Mouse (Mus musculus): ENCODE measurements around the gene Tsc22d3. TPM values are rescaled to one million over a fixed set of nuclear protein-coding genes. Genes with fewer than 3 reads are reported as not detected.

Gene Tsc22d3
- polyA plus RNA-seq, 1 experiment from 2014 or later = 90.2 TPM

DNA sequence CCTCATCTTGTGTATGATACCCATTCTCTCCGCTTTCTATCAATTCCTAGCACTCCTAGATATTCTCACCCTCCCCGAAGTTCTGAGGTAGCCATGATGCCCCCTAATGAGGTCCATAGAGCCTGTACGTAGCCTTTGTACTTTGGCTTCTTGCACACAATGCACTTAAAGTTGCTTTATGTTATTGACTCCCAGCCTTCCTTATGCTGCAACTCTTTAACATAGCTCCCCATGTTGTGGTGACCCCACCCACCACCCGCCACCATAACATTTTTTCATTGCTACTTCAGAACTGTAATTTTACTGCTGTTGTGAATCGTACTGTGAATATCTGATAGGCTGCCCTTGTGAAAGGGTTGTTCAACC, 74.2 kb downstream of the Tsc22d3 start:
- WGBS = 88% methylated on average over 5 of the region's 5 CpGs
- H3K9ac ChIP-seq (ENCODE audit: low read depth, low read length) = no peak overlapping the region
- H3K27ac ChIP-seq (ENCODE audit: low read depth, low read length) = no peak overlapping the region
- no peak overlapping the region for H3K4me3 ChIP-seq (ENCODE audit: low read length)
- no peaks in the 10 kb centered on the region for H3K9me3 ChIP-seq (ENCODE audit: control insufficient read depth, low read length)
- no peak overlapping the region for H3K4me2 ChIP-seq (replicated peaks; ENCODE audit: low read depth, low read length)
- H3K36me3 ChIP-seq (ENCODE audit: control insufficient read depth, insufficient read depth, low read length) = no peaks in the 10 kb centered on the region
- no peak for ATAC-seq (ENCODE audit: low FRiP score, low TSS enrichment)
- no peaks in the 10 kb centered on the region for H3K27me3 ChIP-seq (ENCODE audit: control insufficient read depth, insufficient read depth, low read length)
- no peaks in the 10 kb centered on the region for H3K4me1 ChIP-seq (ENCODE audit: control insufficient read depth, insufficient read depth, low read length)

DNA sequence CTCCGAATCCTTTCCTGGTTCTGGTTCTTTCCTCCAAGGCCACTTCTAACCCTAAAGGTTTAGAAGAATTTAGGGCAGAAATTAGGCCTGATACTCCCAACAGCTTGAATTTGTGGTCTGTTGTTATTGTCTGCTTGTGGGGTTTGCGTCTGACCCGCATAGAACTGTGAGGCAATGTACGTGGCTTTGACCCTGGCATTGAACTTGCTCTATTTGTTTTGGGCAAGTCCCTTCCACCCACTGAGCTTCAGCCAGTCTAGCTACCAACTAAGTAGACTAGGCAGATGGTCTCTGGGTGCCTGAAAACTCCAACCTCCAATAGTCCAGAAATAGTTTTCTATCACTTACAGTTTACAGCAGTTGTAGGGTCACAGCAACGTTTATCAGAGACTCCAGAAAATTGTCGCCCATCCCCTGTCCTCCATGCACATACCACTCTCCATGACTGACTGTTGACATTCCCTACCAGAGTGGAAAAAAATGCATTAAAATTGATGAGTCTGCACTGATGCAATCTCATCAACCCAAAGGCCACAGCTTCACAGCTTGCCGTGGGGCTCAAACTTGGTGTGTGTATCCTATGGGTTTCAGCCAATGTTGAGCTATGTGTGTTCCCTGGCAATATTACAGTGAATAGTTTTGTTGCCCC, 74.7 kb downstream of the Tsc22d3 start:
- no peaks in the 10 kb centered on the region for H3K36me3 ChIP-seq (ENCODE audit: control insufficient read depth, insufficient read depth, low read length)
- no peak for ATAC-seq (ENCODE audit: low FRiP score, low TSS enrichment)
- H3K27ac ChIP-seq (ENCODE audit: low read depth, low read length) = no peak overlapping the region
- no peaks in the 10 kb centered on the region for H3K9me3 ChIP-seq (ENCODE audit: control insufficient read depth, low read length)
- H3K4me1 ChIP-seq (ENCODE audit: control insufficient read depth, insufficient read depth, low read length) = peaks cover 2% of the 10 kb centered on the region; the same call in 1 of the 2 replicates
- no peak overlapping the region for H3K9ac ChIP-seq (ENCODE audit: low read depth, low read length)
- 87% methylated on average over 7 of the region's 7 CpGs for WGBS
- H3K4me3 ChIP-seq (ENCODE audit: low read length) = no peak overlapping the region
- no peaks in the 10 kb centered on the region for H3K27me3 ChIP-seq (ENCODE audit: control insufficient read depth, insufficient read depth, low read length)
- no peak overlapping the region for H3K4me2 ChIP-seq (replicated peaks; ENCODE audit: low read depth, low read length)

DNA sequence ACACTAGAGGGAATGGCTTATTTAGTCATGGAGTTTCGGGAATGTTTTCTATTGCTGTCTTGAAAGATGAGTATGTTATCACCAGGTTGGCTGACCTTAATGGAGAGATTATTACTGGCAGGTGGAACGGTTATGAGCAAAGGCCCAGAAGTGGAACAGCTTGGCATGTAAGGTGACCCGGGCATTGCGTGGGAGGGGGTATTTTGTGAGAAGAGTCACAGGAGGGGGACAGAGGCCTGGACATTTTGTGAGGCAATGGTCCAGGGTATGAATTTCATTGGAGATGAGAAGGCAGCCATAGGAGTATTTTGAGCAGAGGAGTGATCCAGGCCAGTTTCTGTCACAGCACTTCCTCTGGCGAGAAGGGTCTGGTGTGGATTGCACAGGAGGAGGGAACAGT, 76.2 kb downstream of the Tsc22d3 start:
- H3K36me3 ChIP-seq (ENCODE audit: control insufficient read depth, insufficient read depth, low read length) = no peaks in the 10 kb centered on the region
- H3K9ac ChIP-seq (ENCODE audit: low read depth, low read length) = no peak overlapping the region
- H3K27ac ChIP-seq (ENCODE audit: low read depth, low read length) = no peak overlapping the region
- WGBS = 80% methylated on average over 5 of the region's 5 CpGs
- ATAC-seq (ENCODE audit: low FRiP score, low TSS enrichment) = no peak
- peaks cover 3% of the 10 kb centered on the region; the same call in 1 of the 2 replicates for H3K4me1 ChIP-seq (ENCODE audit: control insufficient read depth, insufficient read depth, low read length)
- no peak overlapping the region for H3K4me3 ChIP-seq (ENCODE audit: low read length)
- H3K9me3 ChIP-seq (ENCODE audit: control insufficient read depth, low read length) = no peaks in the 10 kb centered on the region
- H3K4me2 ChIP-seq (replicated peaks; ENCODE audit: low read depth, low read length) = no peak overlapping the region
- H3K27me3 ChIP-seq (ENCODE audit: control insufficient read depth, insufficient read depth, low read length) = no peaks in the 10 kb centered on the region

DNA sequence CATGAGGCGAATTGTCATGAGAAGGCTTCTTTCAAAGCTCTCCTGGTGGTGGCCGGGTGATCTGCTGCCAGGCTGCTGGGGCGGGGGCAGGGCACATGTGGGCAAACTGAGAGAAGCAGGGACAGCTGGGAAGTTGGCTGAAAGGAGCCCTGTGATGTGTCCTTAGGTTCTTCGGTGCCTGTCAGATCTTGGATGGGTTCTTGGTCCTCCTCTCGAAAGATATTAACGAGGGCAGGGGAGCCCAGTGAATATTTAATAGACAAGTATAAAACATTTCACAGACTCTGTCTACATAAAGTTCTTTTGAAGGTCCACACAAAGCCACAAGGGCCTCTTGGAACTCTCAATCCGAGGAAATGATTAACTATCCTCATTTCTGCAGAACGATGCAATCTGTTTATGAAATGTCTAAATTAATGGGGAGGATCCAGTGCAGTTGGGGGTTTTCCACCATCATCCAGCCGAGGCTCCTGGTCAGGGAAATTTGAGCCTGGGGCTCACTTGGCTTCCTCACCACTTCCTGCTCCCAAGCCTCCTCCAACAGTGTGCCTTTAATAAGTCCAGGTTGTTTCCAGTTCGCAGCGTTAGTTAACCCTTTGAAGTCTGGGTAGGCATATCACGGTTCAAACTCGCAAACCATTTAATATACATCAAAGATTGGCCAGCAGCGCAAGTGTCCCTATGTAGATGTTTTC, 78.2 kb downstream of the Tsc22d3 start:
- Histone ChIP-seq H3K4me3 (ENCODE audit: low read length) (no peak overlapping the region), H3K4me2 (replicated peaks; ENCODE audit: low read depth, low read length) (no peak overlapping the region), H3K9me3 (ENCODE audit: control insufficient read depth, low read length) (no peaks in the 10 kb centered on the region), H3K9ac (ENCODE audit: low read depth, low read length) (no peak overlapping the region), H3K36me3 (ENCODE audit: control insufficient read depth, insufficient read depth, low read length) (no peaks in the 10 kb centered on the region), H3K27me3 (ENCODE audit: control insufficient read depth, insufficient read depth, low read length) (no peaks in the 10 kb centered on the region), H3K27ac (ENCODE audit: low read depth, low read length) (no peak overlapping the region), H3K4me1 (ENCODE audit: control insufficient read depth, insufficient read depth, low read length) (peaks cover 3% of the 10 kb centered on the region; the same call in 1 of the 2 replicates)
- WGBS = 50% methylated on average over 14 of the region's 14 CpGs
- no peak; the same call in 1 of the 2 replicates for ATAC-seq (ENCODE audit: low FRiP score, low TSS enrichment)

DNA sequence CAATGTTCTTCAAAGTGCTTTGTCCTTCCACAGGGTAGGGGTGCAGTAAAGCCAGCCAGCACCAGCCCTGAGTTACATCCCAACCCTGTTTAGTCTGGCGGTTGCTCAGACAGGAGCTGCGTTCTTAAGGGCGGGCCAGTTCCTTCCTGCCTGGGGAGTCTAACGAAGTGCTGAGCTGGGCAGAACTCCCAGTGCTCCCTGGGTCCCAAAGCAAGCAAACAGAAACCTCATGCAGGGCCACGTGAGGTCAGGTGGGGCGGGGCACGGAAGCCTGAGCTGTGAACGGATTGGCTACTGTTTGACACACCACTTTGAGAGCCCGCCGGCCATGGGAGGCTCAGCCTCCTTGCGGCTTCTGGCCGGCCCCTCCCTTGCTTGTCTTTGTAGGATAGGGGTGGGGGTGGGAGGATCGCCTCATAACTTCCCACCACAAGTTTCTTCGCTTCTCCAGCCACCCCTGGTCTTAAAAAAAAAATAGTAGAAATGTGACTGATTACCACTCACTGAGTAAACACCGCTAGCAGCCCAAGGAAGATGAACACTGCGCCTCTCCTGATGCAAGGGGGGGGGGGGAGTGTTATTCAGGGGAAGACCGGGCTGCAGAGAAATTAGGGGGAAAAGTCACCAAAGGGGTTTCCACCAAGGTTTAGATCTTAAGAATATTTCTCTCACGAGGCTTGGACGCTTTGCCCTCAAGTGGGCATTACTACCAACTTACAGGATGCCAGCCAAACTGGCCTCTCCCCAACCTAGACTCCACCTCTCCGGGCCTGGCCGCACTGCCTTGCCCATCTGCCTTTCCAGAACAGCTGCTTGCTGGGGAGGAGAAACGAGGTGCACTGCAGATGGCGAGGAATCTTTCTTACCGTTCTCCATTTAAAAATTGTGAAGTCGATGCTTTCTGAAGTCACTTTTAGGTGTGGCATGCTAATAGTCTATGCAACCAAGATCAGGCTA, 80.0 kb downstream of the Tsc22d3 start:
- ATAC-seq (ENCODE audit: low FRiP score, low TSS enrichment) = peak; percentile 96
- WGBS = 25% methylated on average over 25 of the region's 25 CpGs
- H3K36me3 ChIP-seq (ENCODE audit: control insufficient read depth, insufficient read depth, low read length) = no peaks in the 10 kb centered on the region
- H3K4me3 ChIP-seq (ENCODE audit: low read length) = 0 out of 2 replicates have a peak overlapping the region, but pooled peaks have one; percentile 6
- H3K4me2 ChIP-seq (replicated peaks; ENCODE audit: low read depth, low read length) = peak overlapping the region; percentile 30
- H3K27ac ChIP-seq (ENCODE audit: low read depth, low read length) = peak overlapping the region; percentile 43
- no peaks in the 10 kb centered on the region for H3K9me3 ChIP-seq (ENCODE audit: control insufficient read depth, low read length)
- H3K9ac ChIP-seq (ENCODE audit: low read depth, low read length) = no peak overlapping the region
- no peaks in the 10 kb centered on the region for H3K27me3 ChIP-seq (ENCODE audit: control insufficient read depth, insufficient read depth, low read length)
- peaks cover 3% of the 10 kb centered on the region; the same call in 1 of the 2 replicates for H3K4me1 ChIP-seq (ENCODE audit: control insufficient read depth, insufficient read depth, low read length)

DNA sequence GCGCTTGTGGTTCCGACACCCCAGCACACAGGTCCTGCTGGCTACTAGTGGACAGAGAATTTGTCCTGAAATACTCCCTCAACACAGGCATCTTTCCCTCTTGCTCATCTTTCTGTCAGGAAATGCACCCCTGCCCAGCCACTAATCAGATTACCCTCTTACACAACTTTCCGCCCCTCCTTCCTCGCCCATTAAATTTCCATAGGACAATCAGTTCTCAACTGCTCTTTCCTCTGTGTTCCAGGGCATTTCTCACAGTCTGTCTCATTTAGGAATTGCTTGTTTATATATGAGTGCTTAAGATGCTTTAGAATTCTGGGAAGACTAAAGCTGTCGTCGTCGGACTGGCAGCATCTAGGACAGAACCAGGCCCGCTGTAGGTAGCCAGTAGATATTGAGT, 82.1 kb downstream of the Tsc22d3 start:
- H3K4me1 ChIP-seq (ENCODE audit: control insufficient read depth, insufficient read depth, low read length) = peaks cover 3% of the 10 kb centered on the region; the same call in 1 of the 2 replicates
- no peak overlapping the region for H3K9ac ChIP-seq (ENCODE audit: low read depth, low read length)
- H3K36me3 ChIP-seq (ENCODE audit: control insufficient read depth, insufficient read depth, low read length) = no peaks in the 10 kb centered on the region
- no peaks in the 10 kb centered on the region for H3K9me3 ChIP-seq (ENCODE audit: control insufficient read depth, low read length)
- 84% methylated on average over 8 of the region's 8 CpGs for whole genome bisulfite sequencing
- ATAC-seq (ENCODE audit: low FRiP score, low TSS enrichment) = no peak
- no peaks in the 10 kb centered on the region for H3K27me3 ChIP-seq (ENCODE audit: control insufficient read depth, insufficient read depth, low read length)
- H3K4me3 ChIP-seq (ENCODE audit: low read length) = no peak overlapping the region
- no peak overlapping the region for H3K27ac ChIP-seq (ENCODE audit: low read depth, low read length)
- no peak overlapping the region for H3K4me2 ChIP-seq (replicated peaks; ENCODE audit: low read depth, low read length)

DNA sequence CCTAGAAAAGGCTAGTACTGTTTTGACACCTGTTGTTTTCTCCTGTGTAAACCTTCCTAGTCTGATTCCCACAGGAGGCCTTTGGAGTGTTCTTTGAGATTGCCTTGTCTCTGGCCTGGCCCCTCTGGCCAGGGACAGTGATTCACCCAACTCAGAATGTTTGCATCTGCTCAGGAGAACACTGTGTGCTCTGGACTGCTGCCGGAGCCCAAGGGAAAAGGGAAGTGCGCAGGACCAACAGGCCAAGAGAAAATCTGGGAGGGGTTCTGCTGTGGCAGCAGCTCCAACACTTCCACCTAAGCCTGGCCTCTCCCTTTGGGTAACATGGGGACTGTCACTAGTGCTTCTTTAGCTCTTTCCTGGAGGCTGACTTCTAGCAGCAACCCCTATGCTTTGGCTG, 87.1 kb downstream of the Tsc22d3 start:
- H3K4me3 ChIP-seq (ENCODE audit: low read length) = no peak overlapping the region
- ATAC-seq (ENCODE audit: low FRiP score, low TSS enrichment) = no peak
- WGBS = 77% methylated on average over 2 of the region's 2 CpGs

DNA sequence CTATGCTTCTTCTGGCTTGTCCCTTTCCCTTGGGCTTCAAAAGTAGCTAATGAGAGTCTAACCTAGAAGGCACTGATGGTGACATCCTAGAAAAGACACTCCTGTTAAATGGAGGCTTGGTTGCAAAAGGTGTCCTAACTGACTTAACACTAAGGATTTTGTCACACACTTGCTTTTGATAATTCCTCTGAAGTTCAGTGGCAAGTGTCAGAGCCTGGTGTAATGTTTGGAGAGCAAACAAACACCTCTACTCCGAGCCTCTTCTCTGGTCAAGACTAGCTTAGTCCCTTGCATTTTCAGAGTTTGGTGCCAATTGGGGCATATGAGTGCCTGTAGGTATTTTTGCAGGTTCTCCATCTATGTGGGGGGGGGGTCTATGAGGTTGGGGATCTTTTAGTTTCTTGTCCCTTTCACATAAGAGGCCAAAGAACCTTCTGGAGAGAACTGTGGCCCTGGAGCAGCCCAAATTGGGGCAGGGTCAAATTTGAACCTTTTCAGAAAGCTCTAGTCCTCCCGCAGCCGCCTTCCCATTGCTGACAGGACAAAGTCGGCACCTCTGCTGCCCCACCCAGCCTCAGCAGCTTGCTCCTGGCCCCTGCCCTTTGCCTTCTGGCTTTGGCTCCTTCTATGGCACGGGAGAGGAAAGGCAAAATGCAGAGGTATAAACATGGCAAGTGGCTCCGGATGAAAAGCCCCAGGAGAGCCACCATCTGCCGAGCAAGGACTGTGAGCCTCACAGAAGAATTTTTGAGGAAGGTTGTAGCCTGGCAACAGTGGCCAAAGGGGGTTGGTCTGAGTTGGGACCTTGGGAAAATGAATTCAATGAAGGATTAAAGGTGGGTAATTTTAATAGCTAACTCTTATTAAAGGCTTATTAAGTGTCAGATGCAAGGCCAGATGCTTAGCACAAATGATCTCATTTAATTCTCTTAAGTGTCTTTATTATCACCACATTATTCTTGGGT, 88.5 kb downstream of the Tsc22d3 start:
- Histone ChIP-seq H3K27ac (ENCODE audit: low read depth, low read length) (no peak overlapping the region), H3K4me3 (ENCODE audit: low read length) (no peak overlapping the region; the same call in 1 of the 2 replicates), H3K4me1 (ENCODE audit: control insufficient read depth, insufficient read depth, low read length) (no peaks in the 10 kb centered on the region), H3K27me3 (ENCODE audit: control insufficient read depth, insufficient read depth, low read length) (no peaks in the 10 kb centered on the region), H3K9ac (ENCODE audit: low read depth, low read length) (no peak overlapping the region), H3K36me3 (ENCODE audit: control insufficient read depth, insufficient read depth, low read length) (no peaks in the 10 kb centered on the region), H3K9me3 (ENCODE audit: control insufficient read depth, low read length) (no peaks in the 10 kb centered on the region), H3K4me2 (replicated peaks; ENCODE audit: low read depth, low read length) (peak overlapping the region; percentile 38; the same call in 1 of the 2 replicates)
- 54% methylated on average over 7 of the region's 7 CpGs for WGBS
- ATAC-seq (ENCODE audit: low FRiP score, low TSS enrichment) = no peak

More for the DNA sequence above, 87.1 kb downstream of the Tsc22d3 start:
- Histone ChIP-seq H3K27me3 (ENCODE audit: control insufficient read depth, insufficient read depth, low read length) (no peaks in the 10 kb centered on the region), H3K4me2 (replicated peaks; ENCODE audit: low read depth, low read length) (no peak overlapping the region), H3K4me1 (ENCODE audit: control insufficient read depth, insufficient read depth, low read length) (no peaks in the 10 kb centered on the region), H3K36me3 (ENCODE audit: control insufficient read depth, insufficient read depth, low read length) (no peaks in the 10 kb centered on the region), H3K27ac (ENCODE audit: low read depth, low read length) (no peak overlapping the region), H3K9me3 (ENCODE audit: control insufficient read depth, low read length) (no peaks in the 10 kb centered on the region), H3K9ac (ENCODE audit: low read depth, low read length) (no peak overlapping the region)
